Mouse (Mus musculus) lung, adult 2 months (tissue): ENCODE data around the gene Best3.
A peak's percentile ranks its signal among the peaks of the same experiment; 100 is the strongest.

Experiments
- CTCF ChIP-seq: fragments of 200-500 bp; IDR thresholded peaks from 2 replicates; pipeline ENCODE4 v1.5.1; 2011; ENCODE audit warnings: mild to moderate bottlenecking, low read length, control low read depth; ENCODE audit not compliant: insufficient read depth
- POLR2A ChIP-seq: fragments of 200-500 bp; IDR thresholded peaks from 2 replicates; pipeline ENCODE4 v1.6.1; 2011; ENCODE audit warnings: low read depth, mild to moderate bottlenecking, control low read depth, low read length, borderline replicate concordance; ENCODE audit errors: extremely low read depth

DNA sequence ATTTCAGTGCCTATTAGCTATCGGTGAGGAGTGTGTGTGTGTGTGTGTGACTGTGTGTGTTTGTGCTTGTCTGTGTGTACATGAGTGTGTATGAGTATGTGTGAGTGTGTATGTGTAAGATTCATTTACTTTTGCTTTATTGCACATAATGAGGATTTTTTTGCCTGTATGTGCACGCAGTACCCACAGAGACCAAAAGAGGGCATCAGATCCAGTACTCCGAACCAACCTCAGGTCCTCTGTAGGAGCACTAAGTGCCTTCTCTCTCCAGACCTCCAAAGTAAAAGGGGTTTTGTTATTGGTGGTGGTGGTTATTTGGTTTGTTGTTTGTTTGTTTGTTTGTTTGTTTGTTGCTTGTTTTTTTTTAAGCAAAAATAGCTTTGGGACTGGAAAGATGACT lies 5.2 kb upstream of the Best3 start:
- peak; percentile 55 for TF ChIP-seq CTCF
- TF ChIP-seq POLR2A = no peak
